Mouse (Mus musculus) inflammation-experienced regulatory T-cells (primary cell): Measurements from ENCODE around the gene R3hdm2. TPM values are rescaled to one million over a fixed set of nuclear protein-coding genes. Genes with fewer than 3 reads are reported as not detected.

Experiments used
- polyA plus RNA-seq, 2 experiments: library from polyadenylated mRNA; unstranded; fragments of 100-300 nt; shearing (Covaris generic); gene quantifications; one replicate each; pipeline ENCODE4 v1.2.1; 2017

Gene R3hdm2
- 10 to 100 TPM; 25.9 to 28.0 TPM for polyA plus RNA-seq

DNA sequence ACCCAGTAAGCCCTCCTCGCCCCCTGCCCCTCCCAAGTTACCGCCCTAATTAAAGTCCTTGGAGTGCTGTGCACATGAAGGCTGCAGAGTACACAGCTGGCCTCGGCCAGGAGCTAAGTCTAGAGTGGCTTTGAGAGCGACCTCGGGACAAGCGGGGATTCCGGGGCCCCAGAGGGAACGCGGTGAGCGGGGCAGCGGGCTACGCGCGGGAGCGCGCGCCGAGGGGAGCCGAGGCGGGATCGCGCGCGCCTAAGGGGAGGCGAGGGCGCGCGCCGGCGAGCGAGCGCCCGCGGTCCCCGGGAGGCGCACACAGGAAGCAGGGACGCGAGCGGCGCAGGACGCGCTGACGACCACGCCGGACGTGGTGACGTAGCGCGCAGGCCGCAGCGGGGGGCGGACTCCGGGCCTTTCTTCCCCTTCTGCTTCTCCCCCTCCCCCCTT lies at the start of gene R3hdm2:
Gene R3hdm2 (plus strand): TSS at position 77 of the 441 bp plus-strand sequence.

DNA sequence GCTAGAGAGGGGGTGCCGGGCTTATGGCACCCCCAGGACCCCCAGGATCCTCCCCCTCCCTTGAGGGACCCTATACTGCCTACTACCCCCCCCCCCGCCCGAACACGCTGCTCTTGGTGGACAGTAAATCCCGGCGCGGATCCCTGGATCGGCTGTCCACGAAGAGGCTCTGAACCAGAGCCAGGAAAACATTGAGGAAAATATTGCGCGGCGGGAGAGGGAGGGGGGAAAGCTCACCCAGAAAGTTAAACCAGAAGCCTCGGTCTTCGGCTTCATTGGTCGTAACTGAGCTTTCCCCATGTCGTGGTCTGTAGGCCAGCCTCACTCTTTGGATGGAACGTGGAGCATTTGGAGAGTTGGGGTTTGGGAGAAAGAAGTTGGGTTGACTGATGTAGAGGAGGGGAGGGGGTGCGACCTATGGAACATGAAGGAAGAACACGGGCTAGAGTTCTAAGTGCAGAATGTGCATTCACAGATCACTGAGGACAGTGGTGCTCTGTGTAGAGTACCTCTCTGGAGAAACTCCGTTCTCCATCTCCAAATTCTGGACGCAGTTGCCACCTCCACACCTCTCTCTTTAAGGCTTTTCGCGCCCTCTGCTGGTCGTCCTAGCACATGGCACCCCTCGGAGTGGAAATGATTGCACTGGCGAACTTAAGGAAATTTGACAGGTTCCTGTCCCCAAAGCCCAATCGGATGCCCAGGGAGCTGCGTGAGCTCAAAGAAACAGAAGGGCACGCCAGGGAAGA lies 38.1 kb upstream of the R3hdm2 start, which contains the start of gene Gli1:
Gene Gli1 (minus strand): TSS at position 84 of the 749 bp plus-strand sequence.

DNA sequence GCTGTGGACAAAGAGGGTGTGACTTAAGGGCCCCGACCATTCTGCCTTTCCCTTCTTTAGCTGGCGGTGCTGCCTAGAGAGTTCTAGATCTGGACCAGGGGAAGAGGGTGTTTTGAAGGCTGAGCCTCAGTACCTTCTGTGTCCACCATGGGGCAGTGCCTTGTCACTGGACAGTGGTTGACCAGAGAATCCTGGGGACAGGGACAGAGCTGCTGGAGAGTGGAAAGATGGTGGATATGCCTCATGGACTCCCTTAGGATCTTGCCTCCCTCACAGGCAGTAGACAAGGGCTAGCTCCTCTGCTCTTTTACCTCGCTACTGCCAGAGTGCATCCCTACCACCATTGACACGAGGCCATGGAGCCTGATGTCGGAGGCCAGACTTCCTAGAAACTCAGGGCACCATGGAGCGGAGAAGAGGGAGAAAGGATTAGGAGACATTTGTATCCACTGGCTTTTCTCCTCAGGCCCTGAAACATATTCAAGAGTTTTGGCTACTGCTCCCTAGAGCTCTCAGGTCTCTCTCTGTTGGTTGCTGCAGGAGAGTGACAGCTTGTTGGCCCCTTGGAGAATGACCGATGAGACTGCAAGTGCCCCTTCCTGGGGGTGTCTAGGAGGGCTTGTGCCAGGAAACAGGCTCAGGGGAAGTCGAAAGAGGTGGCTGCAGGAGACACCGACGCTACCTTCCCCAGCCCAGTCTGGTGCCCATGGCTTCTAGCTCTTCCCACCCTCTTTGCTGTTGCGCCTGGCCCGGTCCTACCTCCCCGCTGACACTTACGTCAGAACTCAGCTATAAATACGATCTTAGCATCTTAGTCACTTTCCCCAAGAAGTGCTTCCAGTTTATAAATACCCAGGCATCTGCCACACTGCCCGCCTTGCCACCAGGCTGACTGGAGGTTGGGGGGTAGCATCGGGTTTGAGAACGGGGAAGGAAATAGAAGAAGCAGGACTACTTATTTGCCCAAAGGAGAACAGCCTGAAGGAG lies 25.9 kb upstream of the R3hdm2 start, which contains the start of gene Inhbe:
Gene Inhbe (minus strand): TSS at position 503 of the 987 bp plus-strand sequence.

DNA sequence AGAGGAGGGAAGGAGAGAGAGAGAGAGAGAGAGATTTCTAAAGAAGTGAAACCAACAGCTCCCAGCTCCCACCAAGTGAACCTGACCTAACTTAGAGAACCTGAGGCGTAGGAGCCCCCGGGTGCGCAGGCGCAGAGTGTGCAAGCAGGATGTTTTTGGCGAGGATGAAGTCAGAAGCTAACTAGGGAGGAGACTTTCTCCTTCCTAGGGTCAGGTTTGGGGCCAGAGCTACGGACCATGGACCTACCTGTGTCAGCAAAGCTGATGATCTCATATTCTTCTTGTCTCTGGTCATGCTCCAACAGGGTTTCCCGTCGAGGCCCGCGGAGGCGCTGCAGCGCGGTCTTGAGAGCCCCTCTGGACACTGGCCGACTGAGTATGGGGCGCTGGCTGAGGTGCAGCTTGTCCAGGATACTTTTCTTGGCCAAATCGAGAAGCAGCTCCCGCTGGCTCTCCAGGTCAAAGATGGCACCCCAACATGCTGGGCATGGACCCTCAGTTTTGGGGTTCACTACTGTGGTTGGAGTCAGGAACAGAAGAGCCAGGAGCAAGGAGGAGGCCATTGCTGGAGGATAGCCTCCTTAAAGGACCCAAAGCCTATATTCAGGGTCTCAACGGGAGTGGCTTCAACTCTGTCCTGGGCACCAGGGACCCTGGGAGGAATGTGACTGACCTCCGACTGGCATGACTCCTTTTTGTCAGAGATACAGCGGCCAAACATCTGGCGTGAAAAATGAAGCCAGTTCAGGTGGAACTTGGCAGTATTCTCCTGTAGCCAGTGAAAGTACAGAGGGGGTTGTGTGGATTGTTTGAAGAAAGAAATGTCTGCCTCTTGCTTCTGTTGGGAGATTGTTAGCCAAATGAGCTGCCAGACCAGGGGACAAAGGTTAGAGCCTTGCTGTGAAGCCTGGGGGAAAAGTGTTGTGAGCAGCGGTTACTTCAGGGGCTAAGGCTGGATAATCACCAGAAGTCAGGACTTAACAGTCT lies 10.0 kb upstream of the R3hdm2 start, which contains the start of gene Inhbc:
Gene Inhbc (minus strand): TSS at position 598 of the 987 bp plus-strand sequence.

DNA sequence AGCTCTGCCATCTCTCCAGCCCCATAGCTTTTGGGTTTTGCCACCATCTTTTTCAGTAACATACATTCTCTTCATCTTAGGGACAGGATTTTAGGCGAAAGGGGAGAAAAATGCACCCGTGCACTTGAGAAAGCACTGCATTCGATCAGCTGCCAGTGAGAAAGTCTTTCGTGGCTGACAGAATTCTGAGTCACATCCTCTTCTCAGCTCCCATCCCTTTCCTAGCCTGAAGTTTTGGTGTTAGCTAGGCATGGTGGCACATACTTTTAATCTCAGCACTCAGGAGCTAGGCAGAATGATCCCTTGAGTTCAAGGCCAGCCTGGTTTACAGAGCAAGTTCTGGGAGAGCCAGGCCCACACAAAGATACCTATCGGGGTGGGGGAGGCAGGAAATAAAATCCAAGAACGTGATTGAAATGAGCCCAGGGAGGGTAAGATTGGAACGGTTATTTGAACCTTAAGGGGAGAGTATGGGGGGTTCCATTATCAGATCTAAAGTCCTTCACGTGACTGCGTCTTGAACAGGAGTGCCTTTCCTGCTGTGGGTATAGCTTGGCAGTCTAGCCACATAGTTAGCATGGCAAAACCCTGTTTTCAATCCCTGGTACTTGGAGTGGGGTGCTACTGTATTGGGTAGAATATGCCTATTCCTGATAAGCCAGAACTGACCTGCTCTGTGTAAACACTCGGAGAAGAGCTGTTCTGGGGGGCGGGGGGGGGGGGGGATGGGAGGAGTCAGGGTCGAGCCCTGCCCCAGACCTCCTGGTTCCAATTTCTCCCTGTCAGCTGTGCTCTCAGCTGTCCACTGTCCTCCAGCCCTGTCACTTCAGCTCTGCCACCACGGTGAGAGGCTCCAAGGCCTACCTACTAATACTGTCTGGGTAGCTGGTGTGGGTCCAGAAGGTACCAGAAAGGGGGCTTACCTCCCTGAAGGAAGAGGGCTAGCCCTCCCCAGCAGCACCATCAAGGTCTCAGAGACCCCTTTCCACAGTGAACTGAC lies 121.1 kb downstream of the R3hdm2 start, which contains the start of gene Stac3:
Gene Stac3 (plus strand): TSS at position 793 of the 1,000 bp plus-strand sequence.

DNA sequence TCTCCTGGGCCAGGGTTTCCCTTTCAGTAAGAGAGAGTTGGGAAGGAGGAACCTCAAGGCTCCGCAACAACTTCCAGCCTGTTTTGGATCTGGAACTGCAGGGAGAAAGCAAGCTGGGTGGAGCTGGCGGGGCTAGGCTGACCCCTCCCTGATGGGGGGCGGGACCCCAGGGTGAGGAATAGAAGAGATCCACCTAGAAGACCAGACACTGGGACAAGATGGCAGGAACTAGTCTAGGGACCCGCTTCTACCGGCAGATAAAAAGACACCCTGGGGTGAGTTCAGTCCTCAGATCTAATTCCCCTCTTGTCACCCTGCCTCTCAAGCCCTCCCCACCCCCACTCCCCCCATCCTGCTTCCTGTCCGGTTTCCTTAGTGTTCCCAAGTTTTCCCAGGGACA lies 134.6 kb downstream of the R3hdm2 start, which contains the start of gene Ndufa4l2:
Gene Ndufa4l2 (plus strand): TSS at position 204 of the 400 bp plus-strand sequence.

DNA sequence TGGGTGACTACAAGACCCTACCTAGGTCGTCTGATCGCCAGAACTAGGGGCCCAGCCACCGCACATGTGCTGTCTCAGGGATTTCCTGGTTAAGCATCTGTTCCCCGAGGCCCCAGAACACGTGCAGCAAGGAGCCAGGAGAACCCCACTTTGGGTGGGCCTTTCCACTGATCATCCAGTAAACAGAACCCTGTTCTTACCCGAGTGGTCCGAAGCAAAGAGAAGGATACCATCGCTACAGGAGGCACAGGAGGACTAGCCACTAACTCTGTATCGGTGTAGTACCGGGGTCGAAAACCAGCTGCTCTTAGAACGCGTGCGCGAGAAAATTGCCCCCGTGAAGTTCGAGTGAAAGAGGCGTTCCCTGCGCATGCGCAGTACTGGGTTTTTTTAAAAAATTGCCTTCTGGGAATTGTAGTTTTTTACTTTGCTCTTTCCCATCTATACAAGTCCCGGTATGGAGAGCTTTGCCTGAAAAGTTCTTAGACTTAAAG lies 142.0 kb downstream of the R3hdm2 start, which contains the start of gene Shmt2:
Gene Shmt2 (minus strand): TSS at position 357 of the 494 bp plus-strand sequence.

DNA sequence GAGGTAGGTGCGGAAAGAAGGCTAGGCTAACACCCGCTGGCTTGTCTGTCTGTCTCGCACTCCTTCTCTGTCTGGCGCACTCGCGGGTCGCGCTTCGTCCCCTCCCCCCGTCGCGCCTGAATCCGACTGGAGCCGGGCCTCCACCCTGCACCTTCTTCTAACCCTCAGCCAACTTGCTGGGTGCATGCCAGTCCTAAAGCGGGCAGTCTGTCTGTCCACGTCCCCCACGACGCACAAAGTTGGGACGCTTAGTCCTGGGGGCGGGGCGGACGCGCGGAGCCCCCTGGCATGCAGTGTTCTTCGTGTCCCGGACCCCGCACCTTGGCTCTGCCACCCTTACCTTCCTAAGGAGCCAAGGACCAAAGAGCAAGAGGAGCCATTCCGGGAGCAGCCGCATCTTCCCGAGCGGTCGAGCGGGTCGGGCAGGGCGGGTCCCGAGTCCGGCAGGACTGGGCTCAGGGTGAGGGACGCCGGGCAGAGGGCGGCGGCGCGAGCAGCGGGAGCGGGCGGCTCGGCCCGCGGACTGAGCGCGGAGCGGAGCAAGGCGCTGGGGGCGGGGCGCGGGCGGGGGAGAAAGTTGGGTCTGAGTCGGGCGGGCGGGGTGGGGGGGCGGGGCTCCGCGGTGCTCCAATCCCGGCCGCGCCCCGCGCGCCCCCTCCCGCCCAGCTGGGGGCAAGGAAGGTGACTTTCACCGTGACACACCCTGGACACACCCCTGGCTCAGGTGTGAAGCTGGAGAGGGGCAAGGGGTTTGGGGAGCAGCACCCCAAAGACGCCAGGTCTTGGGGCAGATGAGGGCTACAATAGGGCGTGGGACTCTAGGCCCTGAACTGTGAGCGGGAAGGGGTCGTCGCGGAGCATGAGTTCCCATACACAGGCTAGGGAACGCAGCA lies 154.2 kb downstream of the R3hdm2 start, which contains the start of gene Nxph4:
Gene Nxph4 (minus strand): TSS at position 524 of the 893 bp plus-strand sequence.

Other genes starting within 250 kb of the R3hdm2 start
- gene B4galnt1, start 215.1 kb upstream of the R3hdm2 start, polyA plus RNA-seq: 100 to 1,000 TPM; 549 to 751 TPM
- gene Slc26a10, start 199.7 kb upstream of the R3hdm2 start, polyA plus RNA-seq: 1 to 10 TPM; 5.6 to 9.2 TPM
- gene Arhgef25, start 190.2 kb upstream of the R3hdm2 start, polyA plus RNA-seq: 1 to 10 TPM in 1 of 2 experiments, under 1 TPM in 1; 0.33 to 3.3 TPM
- 100 to 1,000 TPM in 1 of 2 experiments, 10 to 100 TPM in 1; 78.0 to 135 TPM for gene Dtx3, start 184.6 kb upstream of the R3hdm2 start, polyA plus RNA-seq
- gene Pip4k2c, start 168.7 kb upstream of the R3hdm2 start, polyA plus RNA-seq: 10 to 100 TPM; 31.5 to 32.3 TPM
- 1 to 10 TPM in 1 of 2 experiments, under 1 TPM in 1; 0.78 to 1.0 TPM for gene Kif5a, start 117.0 kb upstream of the R3hdm2 start, polyA plus RNA-seq
- 100 to 1,000 TPM in 1 of 2 experiments, 10 to 100 TPM in 1; 76.7 to 121 TPM for gene Dctn2, start 114.0 kb upstream of the R3hdm2 start, polyA plus RNA-seq
- 10 to 100 TPM in 1 of 2 experiments, 1 to 10 TPM in 1; 8.3 to 10.7 TPM for gene Mbd6, start 91.3 kb upstream of the R3hdm2 start, polyA plus RNA-seq
- gene Mars, start 68.5 kb upstream of the R3hdm2 start, polyA plus RNA-seq: 10 to 100 TPM; 68.9 to 74.7 TPM
- gene Arhgap9, start 58.4 kb upstream of the R3hdm2 start, polyA plus RNA-seq: 100 to 1,000 TPM; 319 to 327 TPM
- gene Gli1, start 38.4 kb upstream of the R3hdm2 start, polyA plus RNA-seq: under 1 TPM; 0.80 to 0.81 TPM
- not detected for gene Inhbe, start 25.9 kb upstream of the R3hdm2 start, polyA plus RNA-seq
- not detected for gene Inhbc, start 9.9 kb upstream of the R3hdm2 start, polyA plus RNA-seq
- under 1 TPM in 1 of 2 experiments, not detected in 1; 0.58 TPM for gene Stac3, start 121.4 kb downstream of the R3hdm2 start, polyA plus RNA-seq
- not detected for gene Ndufa4l2, start 134.6 kb downstream of the R3hdm2 start, polyA plus RNA-seq
- gene Shmt2, start 142.1 kb downstream of the R3hdm2 start, polyA plus RNA-seq: 10 to 100 TPM; 78.5 to 85.9 TPM
- gene Nxph4, start 154.2 kb downstream of the R3hdm2 start, polyA plus RNA-seq: under 1 TPM in 1 of 2 experiments, not detected in 1; 0.17 TPM
- 1 to 10 TPM in 1 of 2 experiments, under 1 TPM in 1; 0.36 to 2.3 TPM for gene Lrp1, start 240.8 kb downstream of the R3hdm2 start, polyA plus RNA-seq